Mouse (Mus musculus) heart, embryonic 16.5 days (tissue): Measurements from ENCODE around the gene Fosl2. TPM values are rescaled to one million over a fixed set of nuclear protein-coding genes. Genes with fewer than 3 reads are reported as not detected.
A peak's percentile ranks its signal among the peaks of the same experiment; 100 is the strongest.

Experiments used
- ATAC-seq: fragments of 200-750 bp; cut with Nextera tagmentation; replicated peaks from 2 replicates; pipeline ENCODE4 v1.8.0; 2017; ENCODE audit warnings: moderate number of reproducible peaks; ENCODE audit not compliant: insufficient read depth, low FRiP score; ENCODE audit errors: extremely low read depth
- H3K27ac ChIP-seq: fragments of 300-500 bp; sonication (generic); 2 replicates; pipeline ENCODE4 v1.5.1; 2014; ENCODE audit warnings: mild to moderate bottlenecking, low read length, control low read depth, moderate library complexity
- H3K27me3 ChIP-seq: fragments of 300-500 bp; sonication (generic); 2 replicates; pipeline ENCODE4 v1.6.1; 2014; ENCODE audit warnings: low read length, mixed read lengths; ENCODE audit not compliant: control insufficient read depth, insufficient read depth
- H3K36me3 ChIP-seq: fragments of 300-500 bp; sonication (generic); 2 replicates; pipeline ENCODE4 v1.6.1; 2014; ENCODE audit not compliant: control insufficient read depth, insufficient read depth
- H3K4me1 ChIP-seq: fragments of 300-500 bp; sonication (generic); 2 replicates; pipeline ENCODE4 v1.6.1; 2014; ENCODE audit warnings: low read length, mixed read lengths; ENCODE audit not compliant: control insufficient read depth, insufficient read depth
- H3K4me2 ChIP-seq: fragments of 300-500 bp; sonication (generic); 2 replicates; pipeline ENCODE4 v1.6.1; 2014; ENCODE audit warnings: low read depth, mild to moderate bottlenecking, control low read depth, low read length
- H3K4me3 ChIP-seq: fragments of 300-500 bp; sonication (generic); 2 replicates; pipeline ENCODE4 v1.5.1; 2014; ENCODE audit warnings: mild to moderate bottlenecking, control low read depth, low read length
- H3K9ac ChIP-seq: fragments of 300-500 bp; sonication (generic); 2 replicates; pipeline ENCODE4 v1.6.1; 2014; ENCODE audit warnings: low read length, control low read depth
- H3K9me3 ChIP-seq: fragments of 300-500 bp; sonication (generic); replicated peaks from 2 replicates; pipeline ENCODE4 v1.6.1; 2016; ENCODE audit warnings: low read length; ENCODE audit not compliant: control insufficient read depth
- WGBS: fragments of 180-500 bp; shearing (Covaris S2); extraction: QIAGEN DNeasy Blood & Tissue Kit; methylation state at CpG from one replicate; pipeline ENCODE4 v1.1.7; 2014; 5-methylcytosine and 5-hydroxymethylcytosine counted together
- polyA plus RNA-seq: library from polyadenylated mRNA; unstranded; fragments of >200 nt; fragmentation: Nextera tagmentation; extraction: Ambion mirVana; gene quantifications from 2 replicates; pipeline ENCODE4 v1.2.1, GENCODE M21; 2015

The Fosl2 gene
- polyA plus RNA-seq, 1 experiment from 2014 or later: 2.4 TPM

- WGBS: 27% methylated on average over 9 of the region's 9 CpGs
- H3K4me2 ChIP-seq: peak overlapping the region; percentile 88
- H3K36me3 ChIP-seq: no peaks in the 10 kb centered on the region
- peaks cover 38% of the 10 kb centered on the region for H3K4me1 ChIP-seq
- H3K9ac ChIP-seq: peak overlapping the region; percentile 83
- ATAC-seq: no peak
- peak overlapping the region; percentile 87 for H3K4me3 ChIP-seq
- peak overlapping the region; percentile 100 for H3K27ac ChIP-seq
- no peaks in the 10 kb centered on the region for H3K9me3 ChIP-seq
- no peaks in the 10 kb centered on the region for H3K27me3 ChIP-seq
Observed at GRCm38 (mm10) chr5:32139516-32140037, 4.0 kb downstream of the Fosl2 start.

- H3K27me3 ChIP-seq: no peaks in the 10 kb centered on the region
- H3K4me3 ChIP-seq: no peak overlapping the region
- peaks cover 2% of the 10 kb centered on the region; the same call in 1 of the 2 replicates for H3K36me3 ChIP-seq
- H3K4me1 ChIP-seq: peaks cover 37% of the 10 kb centered on the region
- no peak overlapping the region for H3K4me2 ChIP-seq
- no peaks in the 10 kb centered on the region for H3K9me3 ChIP-seq
- no peak overlapping the region for H3K27ac ChIP-seq
- no peak for ATAC-seq
- 94% methylated on average over 2 of the region's 2 CpGs for WGBS
- no peak overlapping the region for H3K9ac ChIP-seq
Observed at GRCm38 (mm10) chr5:32141899-32142298, 6.3 kb downstream of the Fosl2 start.

- no peaks in the 10 kb centered on the region for H3K9me3 ChIP-seq
- H3K4me3 ChIP-seq: no peak overlapping the region
- no peak for ATAC-seq
- H3K27me3 ChIP-seq: no peaks in the 10 kb centered on the region
- peaks cover 14% of the 10 kb centered on the region for H3K36me3 ChIP-seq
- H3K9ac ChIP-seq: peak overlapping the region; percentile 19
- H3K27ac ChIP-seq: no peak overlapping the region
- peaks cover 31% of the 10 kb centered on the region for H3K4me1 ChIP-seq
- peak overlapping the region; percentile 45 for H3K4me2 ChIP-seq
- 43% methylated on average over 13 of the region's 13 CpGs for WGBS
Observed at GRCm38 (mm10) chr5:32143433-32143970, 7.9 kb downstream of the Fosl2 start.

GRCm38 (mm10) chr5:32146281-32146680 is 10.7 kb downstream of the Fosl2 start:
- 79% methylated on average over 6 of the region's 6 CpGs for WGBS
- Histone ChIP-seq H3K27ac (no peak overlapping the region), H3K36me3 (peaks cover 22% of the 10 kb centered on the region), H3K4me2 (no peak overlapping the region), H3K9ac (no peak overlapping the region), H3K4me3 (no peak overlapping the region), H3K9me3 (no peaks in the 10 kb centered on the region), H3K27me3 (no peaks in the 10 kb centered on the region), H3K4me1 (peaks cover 18% of the 10 kb centered on the region)
- ATAC-seq: no peak

GRCm38 (mm10) chr5:32148593-32148992 is 13.0 kb downstream of the Fosl2 start:
- WGBS: 78% methylated on average over 4 of the region's 4 CpGs
- Histone ChIP-seq H3K27ac (no peak overlapping the region), H3K9me3 (no peaks in the 10 kb centered on the region), H3K4me3 (no peak overlapping the region), H3K36me3 (peaks cover 40% of the 10 kb centered on the region), H3K9ac (no peak overlapping the region), H3K4me2 (no peak overlapping the region), H3K27me3 (no peaks in the 10 kb centered on the region), H3K4me1 (peaks cover 6% of the 10 kb centered on the region)
- ATAC-seq: no peak

GRCm38 (mm10) chr5:32151244-32151643 is 15.6 kb downstream of the Fosl2 start:
- H3K27ac ChIP-seq: no peak overlapping the region
- no peak for ATAC-seq
- no peak overlapping the region for H3K9ac ChIP-seq
- peaks cover 4% of the 10 kb centered on the region; the same call in 1 of the 2 replicates for H3K4me1 ChIP-seq
- 61% methylated on average over 4 of the region's 4 CpGs for WGBS
- no peaks in the 10 kb centered on the region for H3K27me3 ChIP-seq
- no peak overlapping the region for H3K4me2 ChIP-seq
- H3K4me3 ChIP-seq: no peak overlapping the region
- H3K36me3 ChIP-seq: peaks cover 51% of the 10 kb centered on the region
- H3K9me3 ChIP-seq: no peaks in the 10 kb centered on the region

DNA sequence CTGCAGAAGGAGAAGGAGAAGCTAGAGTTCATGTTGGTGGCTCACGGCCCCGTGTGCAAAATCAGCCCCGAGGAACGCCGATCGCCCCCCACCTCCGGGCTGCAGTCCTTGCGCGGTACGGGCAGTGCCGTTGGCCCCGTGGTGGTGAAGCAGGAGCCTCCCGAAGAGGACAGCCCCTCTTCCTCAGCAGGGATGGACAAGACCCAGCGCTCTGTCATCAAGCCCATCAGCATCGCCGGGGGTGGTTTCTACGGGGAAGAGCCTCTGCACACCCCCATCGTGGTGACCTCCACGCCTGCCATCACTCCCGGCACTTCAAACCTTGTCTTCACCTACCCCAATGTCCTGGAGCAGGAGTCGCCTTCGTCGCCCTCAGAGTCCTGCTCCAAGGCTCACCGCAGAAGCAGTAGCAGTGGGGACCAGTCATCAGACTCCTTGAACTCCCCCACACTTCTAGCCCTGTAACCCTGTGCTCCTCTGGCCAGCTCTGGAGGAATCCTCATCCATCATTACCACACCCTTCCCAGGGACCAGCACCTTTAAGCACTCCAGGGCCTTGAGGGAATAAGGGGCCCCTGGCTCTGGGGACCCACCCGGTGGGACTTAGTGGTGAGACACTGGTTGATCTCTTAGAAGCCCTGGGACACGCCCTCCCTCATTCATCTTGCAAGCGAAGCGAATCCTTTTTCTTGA is 17.3 kb downstream of the Fosl2 start:
- Histone ChIP-seq H3K4me2 (no peak overlapping the region), H3K27me3 (no peaks in the 10 kb centered on the region), H3K9me3 (no peaks in the 10 kb centered on the region), H3K27ac (no peak overlapping the region), H3K36me3 (peaks cover 41% of the 10 kb centered on the region), H3K4me3 (no peak overlapping the region), H3K4me1 (peaks cover 4% of the 10 kb centered on the region; the same call in 1 of the 2 replicates), H3K9ac (no peak overlapping the region)
- 67% methylated on average over 28 of the region's 28 CpGs for WGBS
- no peak for ATAC-seq

DNA sequence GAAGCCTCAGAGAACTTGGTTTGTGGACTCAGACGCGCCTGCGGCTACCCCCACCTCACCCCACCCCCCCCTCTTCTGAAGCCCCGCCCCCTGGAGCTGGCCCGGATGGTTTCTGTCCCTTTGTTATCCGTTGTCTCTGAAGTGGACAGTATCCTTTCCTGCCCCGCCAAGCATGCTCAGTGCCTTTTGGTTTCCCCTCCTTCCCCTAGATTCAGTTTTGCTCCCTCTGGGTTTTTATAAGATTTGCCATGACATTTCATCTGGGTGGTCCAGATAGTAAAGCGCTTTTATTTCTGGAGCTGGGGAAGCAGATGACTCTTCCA is 17.8 kb downstream of the Fosl2 start:
- Histone ChIP-seq H3K36me3 (peaks cover 37% of the 10 kb centered on the region), H3K4me1 (peaks cover 4% of the 10 kb centered on the region; the same call in 1 of the 2 replicates), H3K9me3 (no peaks in the 10 kb centered on the region), H3K27ac (no peak overlapping the region), H3K9ac (no peak overlapping the region), H3K4me2 (no peak overlapping the region), H3K4me3 (no peak overlapping the region), H3K27me3 (no peaks in the 10 kb centered on the region)
- 48% methylated on average over 8 of the region's 8 CpGs for WGBS
- no peak for ATAC-seq

- WGBS: 82% methylated on average over 17 of the region's 17 CpGs
- no peaks in the 10 kb centered on the region for H3K9me3 ChIP-seq
- no peaks in the 10 kb centered on the region for H3K27me3 ChIP-seq
- peaks cover 37% of the 10 kb centered on the region for H3K36me3 ChIP-seq
- peaks cover 4% of the 10 kb centered on the region; the same call in 1 of the 2 replicates for H3K4me1 ChIP-seq
- no peak for ATAC-seq
- no peak overlapping the region for H3K27ac ChIP-seq
- H3K9ac ChIP-seq: no peak overlapping the region
- H3K4me3 ChIP-seq: no peak overlapping the region
- no peak overlapping the region for H3K4me2 ChIP-seq
Observed at GRCm38 (mm10) chr5:32153791-32154490, 18.3 kb downstream of the Fosl2 start.
